Mouse (Mus musculus) embryo, embryonic 10 days (tissue): Measurements from ENCODE around the gene Il27ra.
A peak's percentile ranks its signal among the peaks of the same experiment; 100 is the strongest.

Experiments used
- DNase-seq: peaks from one replicate; pipeline ENCODE4 v3.0.0-alpha.2; 2015; ENCODE audit warnings: low spot score

Gene Il27ra

GRCm38 (mm10) chr8:84042066-84042947 lies at the start of gene Il27ra:
Gene Il27ra (minus strand): TSS chr8:84042589.
- peak; percentile 87 for DNase-seq

GRCm38 (mm10) chr8:84090585-84090984 lies 48.2 kb upstream of the Il27ra start:
- DNase-seq: no peak

- DNase-seq: no peak
Measured at GRCm38 (mm10) chr8:84089277-84089676, 46.9 kb upstream of the Il27ra start.

GRCm38 (mm10) chr8:84087821-84088220 lies 45.4 kb upstream of the Il27ra start:
- no peak for DNase-seq

GRCm38 (mm10) chr8:84087156-84087555 lies 44.8 kb upstream of the Il27ra start:
- no peak for DNase-seq

GRCm38 (mm10) chr8:84084341-84085115 lies 42.1 kb upstream of the Il27ra start:
- DNase-seq: no peak

GRCm38 (mm10) chr8:84083829-84084241 lies 41.4 kb upstream of the Il27ra start:
- peak; percentile 91 for DNase-seq

- DNase-seq: no peak
Measured at GRCm38 (mm10) chr8:84079206-84079605, 36.8 kb upstream of the Il27ra start.

- DNase-seq: no peak
Measured at GRCm38 (mm10) chr8:84076849-84077248, 34.5 kb upstream of the Il27ra start.

- no peak for DNase-seq
Measured at GRCm38 (mm10) chr8:84076412-84076811, 34.0 kb upstream of the Il27ra start.

- no peak for DNase-seq
Measured at GRCm38 (mm10) chr8:84073230-84073976, 31.0 kb upstream of the Il27ra start.

GRCm38 (mm10) chr8:84072321-84072720 lies 29.9 kb upstream of the Il27ra start:
- DNase-seq: no peak

- DNase-seq: no peak
Measured at GRCm38 (mm10) chr8:84071921-84072320, 29.5 kb upstream of the Il27ra start.

- DNase-seq: no peak
Measured at GRCm38 (mm10) chr8:84070667-84071066, 28.3 kb upstream of the Il27ra start.

GRCm38 (mm10) chr8:84070241-84070640 lies 27.9 kb upstream of the Il27ra start:
- no peak for DNase-seq

- no peak for DNase-seq
Measured at GRCm38 (mm10) chr8:84069750-84070149, 27.4 kb upstream of the Il27ra start.

GRCm38 (mm10) chr8:84069169-84069568 lies 26.8 kb upstream of the Il27ra start:
- no peak for DNase-seq

GRCm38 (mm10) chr8:84068316-84069035 lies 26.1 kb upstream of the Il27ra start:
- no peak for DNase-seq

GRCm38 (mm10) chr8:84067911-84068310 lies 25.5 kb upstream of the Il27ra start:
- no peak for DNase-seq

- peak; percentile 90 for DNase-seq
Measured at GRCm38 (mm10) chr8:84067047-84067573, 24.7 kb upstream of the Il27ra start.

GRCm38 (mm10) chr8:84066291-84066930 lies 24.0 kb upstream of the Il27ra start, which contains the start of gene Rfx1:
Gene Rfx1 (plus strand): TSS chr8:84066834.
- peak; percentile 100 for DNase-seq
